Mouse (Mus musculus): ENCODE measurements around the gene Fam3c.

DNA sequence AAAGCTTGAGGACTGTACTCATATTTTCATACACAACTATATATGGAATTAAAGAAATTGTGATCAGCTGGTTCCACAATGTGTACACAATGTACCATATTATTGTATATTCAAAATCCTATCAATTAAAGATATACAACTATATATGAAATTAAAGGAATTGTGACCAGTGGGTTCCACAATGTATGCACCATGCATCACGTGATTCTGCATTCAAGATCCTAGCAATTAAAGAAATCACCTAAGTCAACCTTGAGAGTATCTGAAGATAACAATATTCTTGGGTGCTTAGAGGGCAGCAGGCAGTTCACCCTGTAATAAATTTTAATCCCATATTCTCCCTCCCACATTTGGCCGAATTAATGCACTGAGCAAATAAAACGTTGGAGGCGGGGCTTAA lies 90.0 kb downstream of the Fam3c start:
- TF ChIP-seq EP300 (IDR thresholded peaks at IDR 0.05; ENCODE audit: low read depth) (no peak), CTCF (IDR thresholded peaks at IDR 0.05; ENCODE audit: low read depth) (no peak)
